Mouse (Mus musculus): ENCODE measurements around the gene Olfr223.

DNA sequence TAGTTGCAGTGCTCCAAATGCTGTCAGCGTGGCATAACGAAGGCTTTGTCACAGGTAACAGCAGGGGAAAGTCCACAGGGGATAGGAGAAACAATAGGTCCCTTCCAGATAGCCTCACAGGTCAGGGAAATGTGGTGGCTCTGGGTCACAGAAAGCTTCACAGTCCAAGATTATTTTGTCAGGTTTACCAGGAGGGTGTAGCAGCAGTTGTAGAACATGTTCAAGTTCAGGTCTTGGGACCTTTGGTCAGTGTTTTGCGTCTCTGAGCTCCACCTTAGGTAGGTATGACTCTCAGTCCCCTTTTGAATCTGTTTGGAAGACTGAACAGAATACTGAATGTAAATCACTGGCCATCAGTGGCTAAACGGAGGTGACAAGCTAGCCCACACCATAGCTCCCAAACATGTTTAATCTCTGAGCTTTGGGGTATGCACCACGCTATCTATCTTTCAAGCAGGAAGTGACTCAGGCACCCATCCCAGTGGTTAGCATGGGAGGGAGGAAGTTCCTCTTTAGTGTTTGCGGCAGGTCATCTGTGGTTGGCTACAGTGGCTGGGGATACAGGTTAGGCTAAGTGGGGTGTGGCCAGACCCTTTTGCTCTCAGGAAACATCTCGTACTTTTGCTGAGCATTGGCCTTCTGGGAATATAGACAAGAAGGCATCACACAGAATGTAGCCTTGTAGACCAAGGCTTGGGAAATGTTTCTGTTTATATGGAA is 43.8 kb upstream of the Olfr223 start:
- no peak for TF ChIP-seq POLR2A (IDR thresholded peaks at IDR 0.05; ENCODE audit: borderline replicate concordance, insufficient read depth, low read length)
- no peak for TF ChIP-seq CTCF (IDR thresholded peaks at IDR 0.05; ENCODE audit: borderline replicate concordance, insufficient read depth, low read depth, low read length)
